Mouse (Mus musculus): Measurements from ENCODE around the gene Stxbp4.

Stxbp4 gene

DNA sequence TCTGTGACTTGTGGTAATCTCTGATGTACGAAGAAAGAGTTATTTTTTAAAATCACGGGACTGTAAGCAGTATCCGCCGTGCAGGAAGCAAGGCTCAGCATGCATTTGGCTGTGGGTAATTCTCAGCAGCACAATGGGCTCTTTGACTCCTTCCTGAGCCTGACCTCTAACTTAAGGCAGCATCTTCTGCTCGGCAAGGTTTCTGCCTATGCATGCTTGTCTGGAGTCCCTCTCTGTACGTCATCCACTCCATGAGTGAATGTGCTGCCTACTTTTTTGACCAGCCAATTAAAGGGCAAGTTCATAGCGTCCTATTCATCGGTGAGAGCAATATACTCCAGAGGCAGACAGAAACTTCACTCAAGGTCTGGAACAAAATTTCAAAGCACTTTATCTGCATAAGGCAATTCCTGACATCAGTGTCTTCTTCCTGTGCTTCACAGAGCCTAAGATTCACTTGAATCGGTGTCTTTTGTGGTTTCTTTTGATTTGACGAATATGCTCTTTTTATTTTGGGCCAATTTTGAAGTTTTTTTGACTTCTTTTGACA is 173.8 kb downstream of the Stxbp4 start:
- DNase-seq (ENCODE audit: low read depth, low spot score) = no peak

DNA sequence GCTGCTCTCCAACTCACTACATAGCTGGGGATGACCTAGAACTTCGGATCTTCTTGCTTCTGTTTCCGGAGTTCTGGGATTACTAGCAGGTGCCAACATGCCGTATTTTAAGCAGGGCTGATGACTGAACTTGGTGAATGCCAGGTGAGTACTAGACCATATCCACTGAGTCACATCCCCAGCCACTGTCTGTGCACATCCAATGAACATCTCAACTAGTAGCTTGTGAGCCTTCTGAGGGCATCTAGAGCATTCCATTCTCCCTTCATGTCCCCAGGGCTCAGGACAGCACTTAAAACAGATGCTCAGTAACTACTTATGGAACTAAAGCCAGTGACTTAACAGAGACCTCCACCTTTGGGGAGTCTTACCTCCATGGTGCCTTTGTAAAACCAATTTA is 177.4 kb downstream of the Stxbp4 start:
- DNase-seq (ENCODE audit: low read depth, low spot score) = no peak

DNA sequence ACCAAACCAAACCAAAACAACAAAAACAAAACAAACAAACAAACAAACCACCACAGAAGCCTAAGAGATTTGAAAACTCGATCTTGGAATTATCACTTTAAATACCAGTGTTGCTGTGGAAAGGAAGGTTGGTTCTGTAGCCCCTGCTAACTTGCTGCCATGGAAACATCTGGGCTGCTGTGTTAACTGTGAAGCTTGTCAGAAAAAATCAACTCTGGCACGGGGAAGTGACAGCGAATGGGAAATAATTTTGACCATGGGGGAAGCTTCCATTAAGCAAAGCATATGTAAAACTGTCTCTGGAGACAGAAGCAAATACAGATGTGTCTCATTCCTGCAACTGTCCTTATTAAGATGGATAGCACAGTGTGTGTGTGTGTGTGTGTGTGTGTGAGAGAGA is 185.8 kb downstream of the Stxbp4 start:
- no peak for DNase-seq (ENCODE audit: low read depth, low spot score)

DNA sequence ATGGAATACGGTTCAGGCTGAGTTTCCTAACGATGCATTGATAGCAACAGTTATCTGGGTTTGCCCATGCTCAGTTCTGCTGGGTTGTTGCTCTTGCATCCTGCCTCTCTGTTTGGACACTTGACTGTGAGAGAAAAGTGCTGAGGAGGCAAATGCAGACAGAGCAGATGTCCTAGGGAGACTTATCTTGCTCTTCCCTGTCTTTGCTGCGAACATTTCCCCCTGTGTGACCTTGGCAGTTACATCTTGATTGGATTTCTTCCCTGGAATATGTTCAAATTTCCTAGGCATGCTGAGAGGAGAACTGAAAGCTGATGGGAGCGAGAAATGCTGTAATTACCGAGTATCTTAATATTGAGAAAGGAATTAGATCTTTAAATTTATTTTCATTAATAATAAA is 186.4 kb downstream of the Stxbp4 start:
- DNase-seq (ENCODE audit: low read depth, low spot score) = no peak

DNA sequence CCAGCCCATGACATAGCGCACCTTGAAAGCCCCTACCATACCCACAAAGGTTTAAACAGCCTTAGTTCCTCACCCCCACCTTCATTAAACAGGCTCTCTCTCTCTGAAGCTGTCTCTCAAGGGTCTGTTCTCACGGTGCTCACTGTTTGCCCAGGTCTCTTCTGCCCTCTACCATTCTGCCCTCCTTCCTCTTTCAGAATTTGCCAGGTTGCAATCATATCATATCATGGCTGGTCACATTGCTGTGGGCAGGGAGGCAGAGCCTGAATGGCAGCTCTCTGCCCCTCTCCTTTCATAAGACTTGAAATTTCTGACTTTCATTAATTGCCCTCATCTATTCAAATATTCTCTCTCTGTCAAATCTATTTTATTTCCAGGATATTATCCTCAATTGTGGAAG is 195.4 kb downstream of the Stxbp4 start:
- no peak for DNase-seq (ENCODE audit: low read depth, low spot score)

DNA sequence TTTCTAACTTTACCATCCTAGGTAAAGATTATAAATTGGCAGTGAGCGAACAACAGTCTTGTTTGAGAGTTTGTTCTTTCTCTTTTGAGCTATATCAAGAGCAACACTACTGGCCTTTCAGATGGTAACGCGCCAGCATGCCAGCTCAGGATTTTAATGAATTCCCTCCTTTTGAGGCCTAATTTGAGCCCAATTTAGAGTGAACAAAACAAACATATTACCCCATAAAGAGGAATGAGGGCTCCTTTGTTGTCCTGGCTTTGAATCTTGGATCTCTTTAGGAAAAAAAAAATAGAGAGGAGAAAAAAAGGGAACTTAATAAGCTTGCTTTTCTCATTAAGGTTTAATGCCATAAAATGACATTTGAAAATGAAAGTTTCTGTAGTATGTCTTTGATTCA is 197.0 kb downstream of the Stxbp4 start:
- DNase-seq (ENCODE audit: low read depth, low spot score) = no peak

DNA sequence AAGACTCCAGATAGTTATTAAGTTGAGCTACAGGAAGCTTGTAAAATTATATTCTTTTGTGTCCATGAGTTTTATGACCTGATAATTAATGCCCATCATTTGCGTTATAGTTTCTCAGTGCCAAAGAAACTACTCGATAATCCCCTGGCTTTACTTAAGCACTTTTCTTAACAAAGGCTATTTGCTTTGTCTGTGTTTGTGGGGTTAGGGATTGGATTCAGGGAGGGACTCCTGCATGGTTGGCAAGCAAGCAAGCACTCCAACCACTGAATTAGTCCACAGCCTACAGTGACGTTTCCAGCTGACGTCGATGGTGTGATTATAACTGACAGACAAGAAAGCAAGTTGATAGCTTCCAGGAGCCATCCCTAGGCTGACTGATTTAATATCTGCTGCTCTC is 199.1 kb downstream of the Stxbp4 start:
- no peak for DNase-seq (ENCODE audit: low read depth, low spot score)
